Mouse (Mus musculus) heart, adult 2 months (tissue): ENCODE measurements around the gene Srebf1.

Source experiments
- CTCF ChIP-seq: fragments of 200-600 bp; IDR thresholded peaks from 2 replicates; pipeline ENCODE4 v1.8.1; 2022; ENCODE audit warnings: antibody characterized with exemption, mild to moderate bottlenecking, moderate library complexity
- EP300 ChIP-seq: fragments of 200-500 bp; IDR thresholded peaks from 2 replicates; pipeline ENCODE4 v1.6.1; 2011; ENCODE audit warnings: low read depth, low read length, control low read depth; ENCODE audit not compliant: insufficient read depth
- POLR2A ChIP-seq: fragments of 200-500 bp; IDR thresholded peaks from 2 replicates; pipeline ENCODE4 v1.6.1; 2011; ENCODE audit warnings: mild to moderate bottlenecking, low read depth, low read length, control low read depth; ENCODE audit not compliant: insufficient read depth

- TF ChIP-seq POLR2A (no peak), CTCF (no peak), EP300 (0 out of 2 replicates have a peak, but pooled peaks have one; percentile 26)
These were observed 57.9 kb downstream of the Srebf1 start for GRCm38 (mm10) chr11:60164450-60164849.
